Mouse (Mus musculus) cerebellum, adult 2 months (tissue): ENCODE measurements around the gene Gcg. TPM values are rescaled to one million over a fixed set of nuclear protein-coding genes. Genes with fewer than 3 reads are reported as not detected.

Experiments
- DNase-seq, 2 experiments: peaks; one replicate each; pipeline ENCODE4 v3.0.0; 2021
- H3K27ac ChIP-seq: fragments of 200-500 bp; 2 replicates; pipeline ENCODE4 v1.5.1; 2012; ENCODE audit warnings: low read length, control low read depth, inconsistent platforms; ENCODE audit not compliant: insufficient read depth
- H3K27me3 ChIP-seq: fragments of 200-500 bp; 2 replicates; pipeline ENCODE4 v1.6.1; 2012; ENCODE audit warnings: inconsistent platforms, mild to moderate bottlenecking, low read length, moderate library complexity; ENCODE audit not compliant: control insufficient read depth, insufficient read depth
- H3K4me1 ChIP-seq: fragments of 200-500 bp; 2 replicates; pipeline ENCODE4 v1.6.1; 2011; ENCODE audit warnings: low read length; ENCODE audit not compliant: control insufficient read depth, insufficient read depth
- H3K4me3 ChIP-seq: fragments of 200-500 bp; replicated peaks from 2 replicates; pipeline ENCODE3; 2011; ENCODE audit warnings: mild to moderate bottlenecking, low read depth, low read length, control low read depth; ENCODE audit not compliant: insufficient read depth
- CTCF ChIP-seq: fragments of 200-500 bp; IDR thresholded peaks from 2 replicates; pipeline ENCODE4 v1.5.1; 2011; ENCODE audit warnings: low read depth, mild to moderate bottlenecking, control low read depth, low read length, moderate library complexity, borderline replicate concordance; ENCODE audit not compliant: insufficient read depth
- POLR2A ChIP-seq: fragments of 200-500 bp; IDR thresholded peaks from 2 replicates; pipeline ENCODE4 v1.6.1; 2011; ENCODE audit warnings: low read length, control low read depth, borderline replicate concordance; ENCODE audit not compliant: insufficient read depth
- WGBS: fragments of 180-500 bp; shearing (Covaris S2); methylation state at CpG from one replicate; pipeline ENCODE4 v1.1.7; 2018; 5-methylcytosine and 5-hydroxymethylcytosine counted together
- polyA plus RNA-seq: library from polyadenylated mRNA; depleted of rRNA; stranded (reverse); fragments of >200 nt; gene quantifications from 2 replicates; pipeline ENCODE4 v1.2.3, GENCODE M21; 2012

The Gcg gene
- polyA plus RNA-seq, 1 experiment = not detected

GRCm38 (mm10) chr2:62480285-62481198 lies 2.9 kb downstream of the Gcg start:
- no peaks in the 10 kb centered on the region for H3K4me1 ChIP-seq
- no peak for DNase-seq
- no peak overlapping the region for H3K4me3 ChIP-seq
- no peak for TF ChIP-seq CTCF
- TF ChIP-seq POLR2A = no peak
- H3K27ac ChIP-seq = no peak overlapping the region
- 79% methylated on average over 9 of the region's 9 CpGs for WGBS
- no peaks in the 10 kb centered on the region for H3K27me3 ChIP-seq

- TF ChIP-seq POLR2A (no peak), CTCF (no peak)
- Histone ChIP-seq H3K4me1 (no peaks in the 10 kb centered on the region), H3K27ac (no peak overlapping the region), H3K4me3 (no peak overlapping the region), H3K27me3 (no peaks in the 10 kb centered on the region)
- WGBS = 22% methylated on average over 9 of the region's 9 CpGs
- DNase-seq = no peak
Observed at GRCm38 (mm10) chr2:62469551-62469950, 13.9 kb downstream of the Gcg start.

GRCm38 (mm10) chr2:62463287-62463686 lies 20.2 kb downstream of the Gcg start:
- H3K27me3 ChIP-seq = no peaks in the 10 kb centered on the region
- no peak overlapping the region for H3K4me3 ChIP-seq
- no peak overlapping the region for H3K27ac ChIP-seq
- WGBS = 87% methylated on average over 2 of the region's 2 CpGs
- no peak for TF ChIP-seq POLR2A
- no peak for DNase-seq
- H3K4me1 ChIP-seq = no peaks in the 10 kb centered on the region

DNA sequence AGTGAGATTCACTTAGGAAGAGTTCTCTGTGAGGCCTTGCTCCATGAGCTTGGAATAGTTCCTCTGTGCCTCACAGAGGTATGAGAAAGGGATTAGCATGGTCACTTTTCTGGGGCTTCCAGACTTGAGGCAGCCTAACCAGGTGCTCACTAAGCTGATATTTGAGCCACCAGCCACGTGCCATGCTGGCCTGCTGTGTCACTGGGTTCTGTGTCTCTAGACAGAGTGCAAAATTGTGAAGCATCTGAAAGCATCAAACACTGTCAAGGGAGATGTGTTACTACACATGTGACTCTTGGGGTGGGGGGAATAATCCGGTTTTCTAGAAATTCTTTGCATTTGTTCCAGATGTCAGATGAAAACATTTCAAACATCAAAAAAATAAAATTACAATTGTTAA lies 21.3 kb downstream of the Gcg start:
- DNase-seq = no peak
- Histone ChIP-seq H3K27ac (no peak overlapping the region), H3K27me3 (no peaks in the 10 kb centered on the region), H3K4me3 (no peak overlapping the region), H3K4me1 (no peaks in the 10 kb centered on the region)
- WGBS = 66% methylated on average over 2 of the region's 2 CpGs
- TF ChIP-seq POLR2A (no peak), CTCF (no peak)

GRCm38 (mm10) chr2:62460815-62461450 lies 22.5 kb downstream of the Gcg start:
- Histone ChIP-seq H3K27ac (no peak overlapping the region), H3K4me1 (no peaks in the 10 kb centered on the region), H3K27me3 (no peaks in the 10 kb centered on the region), H3K4me3 (no peak overlapping the region)
- TF ChIP-seq CTCF (no peak), POLR2A (no peak)
- 82% methylated on average over 12 of the region's 12 CpGs for WGBS
- DNase-seq = no peak

GRCm38 (mm10) chr2:62460231-62460710 lies 23.2 kb downstream of the Gcg start:
- H3K4me3 ChIP-seq = no peak overlapping the region
- H3K27ac ChIP-seq = no peak overlapping the region
- H3K4me1 ChIP-seq = no peaks in the 10 kb centered on the region
- TF ChIP-seq POLR2A (no peak), CTCF (no peak)
- 59% methylated on average over 7 of the region's 7 CpGs for WGBS
- H3K27me3 ChIP-seq = no peaks in the 10 kb centered on the region
- no peak for DNase-seq

GRCm38 (mm10) chr2:62459241-62460174 lies 23.9 kb downstream of the Gcg start:
- Histone ChIP-seq H3K4me1 (no peaks in the 10 kb centered on the region), H3K27me3 (no peaks in the 10 kb centered on the region), H3K4me3 (no peak overlapping the region), H3K27ac (no peak overlapping the region)
- WGBS = 41% methylated on average over 18 of the region's 18 CpGs
- DNase-seq = no peak
- TF ChIP-seq POLR2A (no peak), CTCF (no peak)
